15 mouse cellular contexts compared by ENCODE assay signal in genomic region chr16:49790575-49791465, GRCm38 (mm10). TPM values are rescaled to one million over a fixed set of nuclear protein-coding genes. Genes with fewer than 3 reads are reported as not detected.
DNase-seq lines count a peak whose midpoint lies in the region; ATAC-seq and TF ChIP-seq lines count a peak whose summit lies in the region.
"Had no signal": no experiment of that assay in that cellular context is flagged by ENCODE, and none has a peak within 500 bp of the region (broad histone marks: within the 10 kb centered on the region; RNA-seq: fewer than 3 reads in every experiment).

No protein-coding gene starts in this region.

- H3K4me3 ChIP-seq in heart, postnatal 0 days (ENCODE audit: low read depth, low read length): no peak overlapping the region
- no peak overlapping the region for H3K4me3 ChIP-seq in liver, embryonic 14.5 days (ENCODE audit: insufficient read depth in 1 of 2, low read depth in 2 of 2, low read length in 2 of 2)
- H3K4me3 ChIP-seq: forebrain, embryonic 15.5 days had no signal

- no peaks in the 10 kb centered on the region for H3K36me3 ChIP-seq in heart, postnatal 0 days (replicated peaks; ENCODE audit: control insufficient read depth, insufficient read depth, low read length)
- H3K36me3 ChIP-seq in liver, embryonic 14.5 days (replicated peaks; ENCODE audit: control insufficient read depth, insufficient read depth, low read depth): no peaks in the 10 kb centered on the region
- H3K36me3 ChIP-seq: forebrain, embryonic 15.5 days had no signal

- DNase-seq in heart, postnatal 0 days (ENCODE audit: low spot score): no peak
- DNase-seq in heart, adult 9 months (ENCODE audit: low spot score in 2 of 2): no peak
- no peak for DNase-seq in liver, embryonic 14.5 days (ENCODE audit: low read depth in 3 of 3, low spot score in 3 of 3)
- DNase-seq in natural killer cell, adult 2 months (ENCODE audit: low spot score in 2 of 2): peak; percentile 45 to 61
- no peak for DNase-seq in layer of hippocampus, adult 18-20 months (ENCODE audit: low spot score in 2 of 2)
- DNase-seq in ovary, postnatal 10 days (ENCODE audit: low spot score): no peak
- DNase-seq: cerebellum, postnatal 25 days; gastrocnemius, postnatal 25 days; heart, postnatal 14 days; kidney, postnatal 36 days; layer of hippocampus, postnatal 36 days had no signal

- peak overlapping the region; percentile 30; the same call in 1 of the 2 replicates for H3K27ac ChIP-seq in heart, postnatal 0 days (ENCODE audit: low read depth)
- H3K27ac ChIP-seq in liver, embryonic 14.5 days: peak overlapping the region; percentile 64
- H3K27ac ChIP-seq: forebrain, embryonic 15.5 days had no signal

- no peaks in the 10 kb centered on the region for H3K9me3 ChIP-seq in heart, postnatal 0 days (replicated peaks; ENCODE audit: control insufficient read depth, low read length)
- H3K9me3 ChIP-seq in liver, embryonic 14.5 days (ENCODE audit: control insufficient read depth, low read length): no peaks in the 10 kb centered on the region
- H3K9me3 ChIP-seq: forebrain, embryonic 15.5 days had no signal

- no peak for TF ChIP-seq CTCF in heart, postnatal 0 days (IDR thresholded peaks at IDR 0.05; ENCODE audit: low read depth)
- no peak for TF ChIP-seq CTCF in liver, embryonic 14.5 days (IDR thresholded peaks at IDR 0.05; ENCODE audit: low read depth)

- no peaks in the 10 kb centered on the region for H3K27me3 ChIP-seq in heart, postnatal 0 days (ENCODE audit: control insufficient read depth, insufficient read depth, low read length)
- no peaks in the 10 kb centered on the region for H3K27me3 ChIP-seq in liver, embryonic 14.5 days (ENCODE audit: control insufficient read depth, insufficient read depth, low read length)
- H3K27me3 ChIP-seq: forebrain, embryonic 15.5 days had no signal

- WGBS in heart, postnatal 0 days: 84% methylated on average over 9 of the region's 9 CpGs
- 37% methylated on average over 9 of the region's 9 CpGs for WGBS in liver, embryonic 14.5 days (ENCODE audit: insufficient replicate concordance)

- TF ChIP-seq EP300 in heart, postnatal 0 days (IDR thresholded peaks at IDR 0.05; ENCODE audit: low read depth): no peak
- TF ChIP-seq EP300 in liver, embryonic 14.5 days (IDR thresholded peaks at IDR 0.05; ENCODE audit: low read depth): no peak

- H3K4me1 ChIP-seq in heart, postnatal 0 days (ENCODE audit: control insufficient read depth, insufficient read depth): peaks cover 7% of the 10 kb centered on the region
- H3K4me1 ChIP-seq in liver, embryonic 14.5 days (replicated peaks; ENCODE audit: control insufficient read depth in 2 of 2, insufficient read depth in 2 of 2, low read length in 1 of 2): peaks cover 40 to 44% of the 10 kb centered on the region in 2 experiments
- H3K4me1 ChIP-seq: forebrain, embryonic 15.5 days had no signal

- no peak overlapping the region for H3K9ac ChIP-seq in heart, postnatal 0 days (replicated peaks; ENCODE audit: low read depth, low read length)
- H3K9ac ChIP-seq in liver, embryonic 14.5 days (replicated peaks): peak overlapping the region; percentile 48
- H3K9ac ChIP-seq: forebrain, embryonic 15.5 days had no signal

- ATAC-seq in heart, postnatal 0 days (ENCODE audit: insufficient read depth, low read depth): no peak
- ATAC-seq in activated CD4-positive, CD25-positive, alpha-beta regulatory T cell, adult 4 months: peak; percentile 67
- ATAC-seq in liver, embryonic 14.5 days (ENCODE audit: insufficient read depth): peak; percentile 55; the same call in 1 of the 2 replicates
- ATAC-seq in frontal cortex, adult (ENCODE audit: low TSS enrichment): no peak
- ATAC-seq: forebrain, embryonic 15.5 days; intestine, embryonic 16.5 days had no signal

- H3K4me2 ChIP-seq in heart, postnatal 0 days (ENCODE audit: low read depth, low read length): no peak overlapping the region
- H3K4me2 ChIP-seq in liver, embryonic 14.5 days (ENCODE audit: low read depth): peak overlapping the region; percentile 34
- H3K4me2 ChIP-seq: forebrain, embryonic 15.5 days had no signal

RNA-seq across cellular contexts. Expression of gene Cd47, which starts 9.5 kb away (rescaled TPM):
- 32.9 and 50.7 TPM in 2 replicates for total RNA-seq in heart, postnatal 0 days (2014; rRNA removed; ENCODE audit: low replicate concordance)
- 77.8 and 82.0 TPM in 2 replicates for polyA plus RNA-seq in heart, postnatal 0 days (2015; fragmentation: Nextera tagmentation; extraction: Ambion mirVana)
- 100 to 1,000 TPM; 296 to 343 TPM for polyA plus RNA-seq in activated CD4-positive, CD25-positive, alpha-beta regulatory T cell, adult 4 months (2017; shearing (Covaris generic))
- polyA plus RNA-seq in liver, embryonic 14.5 days (2012; rRNA removed): 54.3 and 82.5 TPM in 2 replicates
- 331 and 345 TPM in 2 replicates for polyA plus RNA-seq in liver, embryonic 14.5 days (2014; fragmentation: Nextera tagmentation; extraction: Ambion mirVana)
- 100 to 1,000 TPM; 218 to 219 TPM for total RNA-seq in layer of hippocampus, adult 18-20 months (2021)

Comparison
In these comparisons a context has a peak if more than half of its experiments do, and no peak if none do; other contexts are left out.
1. ATAC-seq: peak in activated CD4-positive, CD25-positive, alpha-beta regulatory T cell, adult 4 months (single experiment) and liver, embryonic 14.5 days (single experiment); none in heart, postnatal 0 days (single experiment) and frontal cortex, adult (single experiment).
2. DNase-seq: peak in natural killer cell, adult 2 months (2 of 2); none in heart, postnatal 0 days (single experiment), heart, adult 9 months (0 of 2), liver, embryonic 14.5 days (0 of 3), layer of hippocampus, adult 18-20 months (0 of 2) and ovary, postnatal 10 days (single experiment).